Mouse (Mus musculus): ENCODE data around the gene Ephb1. TPM values are rescaled to one million over a fixed set of nuclear protein-coding genes. Genes with fewer than 3 reads are reported as not detected.

The Ephb1 gene
- polyA plus RNA-seq, 1 experiment from 2014 or later: 9.1 TPM

DNA sequence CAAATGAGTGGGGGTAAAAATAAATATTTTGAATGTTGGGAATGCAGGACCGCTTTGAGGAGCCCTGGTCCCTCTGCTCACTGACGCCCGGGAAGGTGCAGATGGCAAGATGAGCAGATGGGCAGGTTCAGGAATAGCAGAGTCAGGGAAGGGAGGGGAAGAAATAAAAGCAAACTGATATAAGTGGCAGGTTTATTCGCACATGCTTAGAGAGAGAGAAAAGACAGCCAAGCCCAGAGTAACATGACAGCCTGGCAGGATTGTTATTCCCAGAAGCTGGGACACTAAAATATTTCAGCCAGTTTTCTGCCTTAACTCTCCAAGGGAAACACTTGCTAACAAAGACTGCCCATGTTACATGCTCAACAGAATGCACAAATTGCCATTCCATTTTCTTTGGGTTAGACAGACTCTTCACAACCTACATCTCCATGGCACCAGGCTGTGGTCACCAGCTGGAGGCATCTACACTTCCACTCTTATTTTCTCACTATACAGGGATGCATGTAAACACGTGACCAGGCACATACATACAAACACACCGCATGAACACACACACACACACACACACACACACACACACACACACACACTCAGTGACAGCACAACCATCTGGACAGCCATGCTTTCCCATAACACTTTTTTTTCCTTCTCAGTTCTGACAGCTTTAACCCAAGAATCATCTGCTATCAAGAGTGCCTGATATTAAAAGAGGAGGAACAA is 315.3 kb downstream of the Ephb1 start:
- DNase-seq (ENCODE audit: extremely low spot score, low spot score): no peak
- Histone ChIP-seq H3K36me3 (replicated peaks) (no peaks in the 10 kb centered on the region), H3K27me3 (ENCODE audit: poor library complexity, severe bottlenecking) (no peaks in the 10 kb centered on the region), H3K9me3 (no peaks in the 10 kb centered on the region), H3K4me1 (no peaks in the 10 kb centered on the region), H3K4me3 (no peak overlapping the region), H3K27ac (no peak overlapping the region)
- 83% methylated on average over 6 of the region's 6 CpGs for WGBS

DNA sequence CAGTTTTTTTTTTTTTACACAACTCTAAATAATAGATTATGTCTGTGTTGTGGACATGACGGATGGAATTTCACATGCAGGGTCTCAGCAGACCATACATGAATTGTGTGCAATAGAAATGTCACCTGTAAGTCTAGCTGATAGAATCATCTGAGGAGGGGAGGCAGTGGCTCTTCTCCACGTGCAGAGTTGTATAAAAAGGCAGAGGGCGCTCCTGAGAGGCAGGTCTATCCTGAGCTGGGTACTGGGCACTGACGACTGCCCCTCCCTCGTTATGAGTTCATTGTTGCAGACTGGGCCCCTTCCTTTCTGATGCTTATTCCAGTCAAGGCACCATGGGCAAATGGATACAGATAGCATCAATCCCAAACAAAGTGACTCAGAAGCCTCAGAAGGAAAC is 318.4 kb downstream of the Ephb1 start:
- H3K9me3 ChIP-seq: no peaks in the 10 kb centered on the region

DNA sequence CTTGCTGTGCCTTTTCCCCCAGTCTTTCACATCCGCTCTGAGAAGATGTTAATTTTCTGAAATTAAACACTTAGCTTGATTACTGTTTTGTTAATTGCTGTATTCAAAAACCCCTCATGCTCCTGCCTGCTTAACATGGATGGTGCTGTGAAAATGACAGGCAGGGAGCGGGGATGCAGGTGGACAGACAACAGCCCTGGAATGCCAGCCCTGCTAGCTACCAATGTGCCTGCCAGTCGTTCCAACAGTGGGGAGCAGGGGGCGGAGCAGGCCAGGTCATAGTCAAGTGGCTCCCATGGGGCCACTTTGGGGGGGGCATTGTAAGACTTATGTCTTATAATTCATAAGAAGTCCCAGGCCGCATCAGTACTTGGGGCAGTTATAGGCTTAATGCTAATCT is 321.3 kb downstream of the Ephb1 start:
- Histone ChIP-seq H3K9me3 (no peaks in the 10 kb centered on the region), H3K4me1 (peaks cover 15% of the 10 kb centered on the region), H3K27ac (no peak overlapping the region), H3K36me3 (replicated peaks) (no peaks in the 10 kb centered on the region), H3K27me3 (ENCODE audit: poor library complexity, severe bottlenecking) (no peaks in the 10 kb centered on the region), H3K4me3 (no peak overlapping the region)
- DNase-seq (ENCODE audit: extremely low spot score, low spot score): no peak
- 84% methylated on average over 5 of the region's 5 CpGs for WGBS

More for the DNA sequence above, 318.4 kb downstream of the Ephb1 start:
- Histone ChIP-seq H3K4me1 (peaks cover 8% of the 10 kb centered on the region), H3K4me3 (no peak overlapping the region), H3K27me3 (ENCODE audit: poor library complexity, severe bottlenecking) (no peaks in the 10 kb centered on the region), H3K27ac (no peak overlapping the region), H3K36me3 (replicated peaks) (no peaks in the 10 kb centered on the region)
- WGBS: 83% methylated on average over 5 of the region's 5 CpGs
- DNase-seq (ENCODE audit: extremely low spot score, low spot score): no peak

GRCm38 (mm10) chr9:102032376-102032775 is 322.1 kb downstream of the Ephb1 start:
- WGBS: 79% methylated on average over 8 of the region's 8 CpGs
- no peaks in the 10 kb centered on the region for H3K9me3 ChIP-seq
- no peak overlapping the region for H3K4me3 ChIP-seq
- peaks cover 15% of the 10 kb centered on the region for H3K4me1 ChIP-seq
- DNase-seq (ENCODE audit: extremely low spot score, low spot score): no peak
- no peaks in the 10 kb centered on the region for H3K27me3 ChIP-seq (ENCODE audit: poor library complexity, severe bottlenecking)
- no peaks in the 10 kb centered on the region for H3K36me3 ChIP-seq (replicated peaks)
- peak overlapping the region; percentile 58 for H3K27ac ChIP-seq

DNA sequence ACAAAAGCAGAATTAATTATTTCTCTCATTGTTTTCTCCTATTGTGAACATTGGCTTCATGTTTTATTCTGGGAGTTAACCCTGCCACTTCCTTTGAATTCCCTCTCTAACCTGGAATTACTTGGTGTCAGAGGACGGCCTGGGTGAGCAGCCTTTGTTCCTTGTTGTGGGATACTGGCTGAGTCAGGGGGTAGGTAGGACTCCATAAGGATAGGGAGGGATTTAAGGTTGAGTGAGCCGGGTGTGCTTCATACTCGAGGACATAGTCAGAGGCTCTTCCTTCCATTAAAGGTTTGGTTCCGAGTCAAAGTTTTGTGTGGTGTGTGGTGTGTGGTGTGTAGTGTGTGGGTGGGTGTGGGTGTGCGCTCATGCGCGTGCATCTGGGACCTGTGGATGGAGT is 324.8 kb downstream of the Ephb1 start:
- Histone ChIP-seq H3K4me1 (peaks cover 15% of the 10 kb centered on the region), H3K9me3 (no peaks in the 10 kb centered on the region), H3K36me3 (replicated peaks) (no peaks in the 10 kb centered on the region), H3K27me3 (ENCODE audit: poor library complexity, severe bottlenecking) (no peaks in the 10 kb centered on the region), H3K27ac (no peak overlapping the region), H3K4me3 (no peak overlapping the region)
- no peak for DNase-seq (ENCODE audit: extremely low spot score, low spot score)
- 69% methylated on average over 7 of the region's 7 CpGs for WGBS

GRCm38 (mm10) chr9:102026136-102026535 is 328.4 kb downstream of the Ephb1 start:
- Histone ChIP-seq H3K9me3 (no peaks in the 10 kb centered on the region), H3K36me3 (replicated peaks) (no peaks in the 10 kb centered on the region), H3K4me1 (peaks cover 7% of the 10 kb centered on the region; the same call in 1 of the 2 replicates), H3K4me3 (no peak overlapping the region), H3K27ac (no peak overlapping the region), H3K27me3 (ENCODE audit: poor library complexity, severe bottlenecking) (no peaks in the 10 kb centered on the region)
- DNase-seq (ENCODE audit: extremely low spot score, low spot score): no peak
- WGBS: 62% methylated on average over 2 of the region's 2 CpGs

DNA sequence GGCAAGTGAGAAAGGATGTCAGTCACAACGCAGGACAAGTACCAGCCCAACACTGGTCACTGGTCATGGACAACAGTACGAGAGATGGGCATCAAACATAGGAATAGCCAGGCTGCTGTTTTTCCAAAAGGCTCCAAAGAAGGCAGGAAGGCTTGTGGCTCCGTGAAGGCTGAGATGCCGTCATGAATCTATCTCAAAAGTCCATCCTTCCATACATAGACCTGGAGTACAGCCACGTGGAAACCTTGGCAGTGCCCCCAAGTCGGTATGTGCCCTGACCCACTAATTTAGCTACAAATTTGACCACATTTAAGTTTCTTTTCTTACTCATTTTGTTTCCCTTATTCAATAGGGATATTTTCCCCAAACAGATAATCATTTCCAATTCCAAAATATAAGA is 329.4 kb downstream of the Ephb1 start:
- H3K27me3 ChIP-seq (ENCODE audit: poor library complexity, severe bottlenecking): no peaks in the 10 kb centered on the region
- WGBS: 93% methylated on average over 6 of the region's 6 CpGs
- H3K4me3 ChIP-seq: no peak overlapping the region
- peaks cover 2% of the 10 kb centered on the region; the same call in 1 of the 2 replicates for H3K9me3 ChIP-seq
- 0 out of 2 replicates have a peak, but pooled peaks cover under 1% of the 10 kb centered on the region for H3K36me3 ChIP-seq (replicated peaks)
- no peak for DNase-seq (ENCODE audit: extremely low spot score, low spot score)
- no peak overlapping the region for H3K27ac ChIP-seq
- H3K4me1 ChIP-seq: peaks cover 7% of the 10 kb centered on the region; the same call in 1 of the 2 replicates

- Histone ChIP-seq H3K36me3 (replicated peaks) (0 out of 2 replicates have a peak, but pooled peaks cover 3% of the 10 kb centered on the region), H3K27ac (no peak overlapping the region), H3K27me3 (ENCODE audit: poor library complexity, severe bottlenecking) (no peaks in the 10 kb centered on the region), H3K9me3 (peaks cover 13% of the 10 kb centered on the region; the same call in 1 of the 2 replicates), H3K4me3 (no peak overlapping the region), H3K4me1 (no peaks in the 10 kb centered on the region)
- DNase-seq (ENCODE audit: extremely low spot score, low spot score): no peak
These were observed 339.0 kb downstream of the Ephb1 start for GRCm38 (mm10) chr9:102015516-102015915.

DNA sequence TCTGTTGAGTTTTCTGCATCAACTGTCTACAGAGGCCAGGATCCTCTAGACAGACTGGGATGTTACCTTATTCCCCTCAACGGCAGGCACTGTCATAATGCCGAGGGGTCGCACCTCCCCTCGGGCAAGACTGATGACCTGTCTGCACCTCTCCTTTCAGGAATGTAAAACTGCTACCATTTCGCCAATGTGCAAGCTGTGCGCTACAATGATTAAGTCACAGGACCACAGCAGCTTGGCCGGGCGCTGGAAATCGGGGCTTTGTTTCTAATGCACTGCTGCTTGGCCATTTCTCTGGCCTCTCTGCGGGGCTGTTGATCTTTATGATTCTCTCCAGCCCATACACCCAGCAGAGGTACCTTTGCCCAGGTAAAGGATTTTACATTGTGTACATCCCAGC is 346.8 kb downstream of the Ephb1 start:
- H3K27me3 ChIP-seq (ENCODE audit: poor library complexity, severe bottlenecking): no peaks in the 10 kb centered on the region
- no peak overlapping the region for H3K27ac ChIP-seq
- H3K4me1 ChIP-seq: peaks cover 7% of the 10 kb centered on the region
- no peak overlapping the region for H3K4me3 ChIP-seq
- no peaks in the 10 kb centered on the region for H3K36me3 ChIP-seq (replicated peaks)
- DNase-seq (ENCODE audit: extremely low spot score, low spot score): no peak
- WGBS: 89% methylated on average over 10 of the region's 10 CpGs
- no peaks in the 10 kb centered on the region for H3K9me3 ChIP-seq

DNA sequence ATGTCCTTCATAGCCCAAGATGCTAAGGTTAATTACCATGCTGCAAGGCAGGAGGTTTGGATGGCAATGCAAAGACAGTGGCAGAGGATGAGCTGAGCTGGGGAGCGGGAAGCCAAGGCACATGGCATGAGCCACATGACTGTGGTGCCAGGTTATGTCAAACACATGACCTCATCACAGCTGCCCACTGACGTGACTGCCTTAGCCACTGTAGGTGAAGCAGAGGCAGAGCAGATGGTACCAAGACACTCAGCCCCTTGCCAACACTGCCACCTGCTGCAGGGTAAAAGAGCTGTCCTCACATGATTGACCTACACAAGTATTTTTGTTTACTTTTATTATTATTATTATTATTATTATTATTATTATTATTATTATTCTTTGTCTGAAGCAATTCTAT is 348.0 kb downstream of the Ephb1 start:
- H3K27me3 ChIP-seq (ENCODE audit: poor library complexity, severe bottlenecking): no peaks in the 10 kb centered on the region
- peaks cover 8% of the 10 kb centered on the region for H3K4me1 ChIP-seq
- DNase-seq (ENCODE audit: extremely low spot score, low spot score): no peak
- no peaks in the 10 kb centered on the region for H3K9me3 ChIP-seq
- H3K27ac ChIP-seq: no peak overlapping the region
- H3K4me3 ChIP-seq: no peak overlapping the region
- 86% methylated on average over 2 of the region's 2 CpGs for WGBS
- no peaks in the 10 kb centered on the region for H3K36me3 ChIP-seq (replicated peaks)

DNA sequence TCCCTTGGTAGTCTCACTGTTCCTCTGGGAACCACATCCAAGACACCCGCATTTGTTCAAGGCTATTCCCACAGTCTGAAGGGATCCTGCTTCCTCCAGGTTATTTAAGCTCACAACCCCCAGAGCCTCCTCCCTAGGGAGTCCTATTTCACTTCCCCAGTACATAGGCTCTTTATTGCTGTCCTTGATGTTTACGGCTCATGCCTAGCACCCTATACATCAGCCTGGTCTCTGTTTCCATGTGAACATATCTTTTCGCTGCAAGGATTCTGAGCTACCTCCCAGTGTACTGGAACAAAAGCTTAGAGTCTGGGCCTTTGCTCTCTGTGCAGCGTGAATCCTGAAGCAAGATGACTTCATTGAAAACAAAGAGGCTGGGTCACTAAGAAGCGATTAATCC is 351.6 kb downstream of the Ephb1 start:
- no peaks in the 10 kb centered on the region for H3K27me3 ChIP-seq (ENCODE audit: poor library complexity, severe bottlenecking)
- no peak overlapping the region for H3K27ac ChIP-seq
- WGBS: 47% methylated on average over 5 of the region's 5 CpGs
- peaks cover 2% of the 10 kb centered on the region for H3K36me3 ChIP-seq (replicated peaks)
- no peaks in the 10 kb centered on the region for H3K9me3 ChIP-seq
- DNase-seq (ENCODE audit: extremely low spot score, low spot score): no peak
- H3K4me1 ChIP-seq: peaks cover 8% of the 10 kb centered on the region
- H3K4me3 ChIP-seq: no peak overlapping the region

DNA sequence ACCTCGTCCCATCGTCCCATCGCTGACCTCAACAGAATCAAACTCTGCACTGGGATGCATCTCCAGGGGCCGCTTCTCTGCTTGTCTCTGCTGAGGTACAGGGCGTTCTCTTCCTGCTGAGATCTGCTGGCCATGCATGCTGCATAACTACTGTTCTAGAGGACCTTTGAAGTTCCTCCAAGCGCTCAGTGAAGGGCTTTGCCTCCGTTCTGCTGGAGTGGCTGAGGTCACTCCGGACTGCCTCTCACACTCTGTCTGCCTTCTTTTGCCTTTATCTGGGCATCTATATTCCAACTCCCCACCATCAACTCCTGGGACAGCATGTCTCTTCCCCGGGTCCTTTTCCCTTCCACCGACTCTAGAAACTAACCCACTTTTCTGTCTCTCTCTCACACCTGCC is 352.3 kb downstream of the Ephb1 start:
- H3K27ac ChIP-seq: no peak overlapping the region
- DNase-seq (ENCODE audit: extremely low spot score, low spot score): no peak
- peaks cover 2% of the 10 kb centered on the region for H3K36me3 ChIP-seq (replicated peaks)
- no peaks in the 10 kb centered on the region for H3K9me3 ChIP-seq
- 94% methylated on average over 10 of the region's 10 CpGs for WGBS
- no peak overlapping the region for H3K4me3 ChIP-seq
- H3K4me1 ChIP-seq: peaks cover 8% of the 10 kb centered on the region
- no peaks in the 10 kb centered on the region for H3K27me3 ChIP-seq (ENCODE audit: poor library complexity, severe bottlenecking)

DNA sequence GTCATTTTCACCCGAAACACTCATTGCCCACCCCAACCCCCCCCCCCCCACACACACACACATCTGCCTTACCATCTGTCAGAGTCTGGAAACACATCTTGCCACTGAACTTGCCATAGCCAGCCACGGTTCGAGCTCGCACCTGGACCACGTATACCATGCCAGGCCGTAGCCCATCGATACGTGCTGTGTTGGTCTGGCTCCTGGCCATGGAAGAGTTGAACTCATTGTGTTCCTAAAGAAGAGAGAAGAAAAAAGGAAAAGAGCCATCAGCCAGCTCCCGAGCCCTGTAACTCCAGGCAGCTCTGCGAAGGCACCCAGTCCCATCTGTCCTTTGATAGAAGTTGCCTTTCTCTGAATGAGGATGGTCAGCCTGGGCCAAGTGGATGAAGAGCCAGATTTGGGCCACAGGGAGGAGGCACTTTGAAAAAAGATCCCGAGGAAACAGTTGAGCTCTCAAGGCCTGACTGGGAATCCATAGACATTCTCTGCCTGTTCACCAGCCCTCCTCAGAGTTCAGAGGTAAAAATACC is 352.8 kb downstream of the Ephb1 start:
- Histone ChIP-seq H3K4me3 (no peak overlapping the region), H3K36me3 (replicated peaks) (peaks cover 2% of the 10 kb centered on the region), H3K27me3 (ENCODE audit: poor library complexity, severe bottlenecking) (no peaks in the 10 kb centered on the region), H3K27ac (no peak overlapping the region), H3K4me1 (peaks cover 8% of the 10 kb centered on the region), H3K9me3 (no peaks in the 10 kb centered on the region)
- WGBS: 97% methylated on average over 11 of the region's 11 CpGs
- DNase-seq (ENCODE audit: extremely low spot score, low spot score): no peak

All from forebrain, embryonic 10.5 days (tissue).